Mouse (Mus musculus): ENCODE data around the gene Ahcyl2.
A peak's percentile ranks its signal among the peaks of the same experiment; 100 is the strongest.

Gene Ahcyl2

GRCm38 (mm10) chr6:29767813-29768660 is at the start of gene Ahcyl2:
Gene Ahcyl2 (plus strand): TSS chr6:29768011.
- H3K36me3 ChIP-seq (ENCODE audit: control insufficient read depth, insufficient read depth, low read length, poor library complexity, severe bottlenecking), result no peaks in the 10 kb centered on the region
- DNase-seq (ENCODE audit: low read depth, low spot score), result peak; percentile 98

GRCm38 (mm10) chr6:29718894-29719329 is 48.9 kb upstream of the Ahcyl2 start:
- DNase-seq (ENCODE audit: low read depth, low spot score), result no peak
- Histone ChIP-seq H3K27me3 (ENCODE audit: control insufficient read depth, insufficient read depth, low read length, poor library complexity, severe bottlenecking) (no peaks in the 10 kb centered on the region), H3K36me3 (ENCODE audit: control insufficient read depth, insufficient read depth, low read length, poor library complexity, severe bottlenecking) (no peaks in the 10 kb centered on the region)

More at GRCm38 (mm10) chr6:29767813-29768660, at the start of gene Ahcyl2:
- no peaks in the 10 kb centered on the region for H3K27me3 ChIP-seq (ENCODE audit: control insufficient read depth, insufficient read depth, low read length, poor library complexity, severe bottlenecking)

GRCm38 (mm10) chr6:29721890-29722289 is 45.9 kb upstream of the Ahcyl2 start:
- no peaks in the 10 kb centered on the region for H3K27me3 ChIP-seq (ENCODE audit: control insufficient read depth, insufficient read depth, low read length, poor library complexity, severe bottlenecking)
- no peak for DNase-seq (ENCODE audit: low read depth, low spot score)
- no peaks in the 10 kb centered on the region for H3K36me3 ChIP-seq (ENCODE audit: control insufficient read depth, insufficient read depth, low read length, poor library complexity, severe bottlenecking)

GRCm38 (mm10) chr6:29726576-29727200 is 41.1 kb upstream of the Ahcyl2 start:
- Histone ChIP-seq H3K36me3 (ENCODE audit: control insufficient read depth, insufficient read depth, low read length, poor library complexity, severe bottlenecking) (no peaks in the 10 kb centered on the region), H3K27me3 (ENCODE audit: control insufficient read depth, insufficient read depth, low read length, poor library complexity, severe bottlenecking) (no peaks in the 10 kb centered on the region)
- DNase-seq (ENCODE audit: low read depth, low spot score), result no peak

GRCm38 (mm10) chr6:29728035-29728434 is 39.8 kb upstream of the Ahcyl2 start:
- DNase-seq (ENCODE audit: low read depth, low spot score), result no peak
- Histone ChIP-seq H3K36me3 (ENCODE audit: control insufficient read depth, insufficient read depth, low read length, poor library complexity, severe bottlenecking) (no peaks in the 10 kb centered on the region), H3K27me3 (ENCODE audit: control insufficient read depth, insufficient read depth, low read length, poor library complexity, severe bottlenecking) (no peaks in the 10 kb centered on the region)

- H3K36me3 ChIP-seq (ENCODE audit: control insufficient read depth, insufficient read depth, low read length, poor library complexity, severe bottlenecking), result no peaks in the 10 kb centered on the region
- H3K27me3 ChIP-seq (ENCODE audit: control insufficient read depth, insufficient read depth, low read length, poor library complexity, severe bottlenecking), result no peaks in the 10 kb centered on the region
- no peak for DNase-seq (ENCODE audit: low read depth, low spot score)
These were observed 38.3 kb upstream of the Ahcyl2 start for GRCm38 (mm10) chr6:29729491-29729890.

- Histone ChIP-seq H3K36me3 (ENCODE audit: control insufficient read depth, insufficient read depth, low read length, poor library complexity, severe bottlenecking) (no peaks in the 10 kb centered on the region), H3K27me3 (ENCODE audit: control insufficient read depth, insufficient read depth, low read length, poor library complexity, severe bottlenecking) (peaks cover 2% of the 10 kb centered on the region; the same call in 1 of the 2 replicates)
- no peak for DNase-seq (ENCODE audit: low read depth, low spot score)
These were observed 32.5 kb upstream of the Ahcyl2 start, which contains the start of gene Smo for GRCm38 (mm10) chr6:29735336-29735688. Gene Smo (plus strand): TSS chr6:29735503.

- H3K27me3 ChIP-seq (ENCODE audit: control insufficient read depth, insufficient read depth, low read length, poor library complexity, severe bottlenecking), result peaks cover 2% of the 10 kb centered on the region; the same call in 1 of the 2 replicates
- no peaks in the 10 kb centered on the region for H3K36me3 ChIP-seq (ENCODE audit: control insufficient read depth, insufficient read depth, low read length, poor library complexity, severe bottlenecking)
- DNase-seq (ENCODE audit: low read depth, low spot score), result peak; percentile 12
These were observed 31.9 kb upstream of the Ahcyl2 start for GRCm38 (mm10) chr6:29735689-29736451.

GRCm38 (mm10) chr6:29736610-29737458 is 31.0 kb upstream of the Ahcyl2 start:
- H3K36me3 ChIP-seq (ENCODE audit: control insufficient read depth, insufficient read depth, low read length, poor library complexity, severe bottlenecking), result no peaks in the 10 kb centered on the region
- peaks cover 2% of the 10 kb centered on the region; the same call in 1 of the 2 replicates for H3K27me3 ChIP-seq (ENCODE audit: control insufficient read depth, insufficient read depth, low read length, poor library complexity, severe bottlenecking)
- DNase-seq (ENCODE audit: low read depth, low spot score), result no peak

- no peaks in the 10 kb centered on the region for H3K27me3 ChIP-seq (ENCODE audit: control insufficient read depth, insufficient read depth, low read length, poor library complexity, severe bottlenecking)
- no peak for DNase-seq (ENCODE audit: low read depth, low spot score)
- H3K36me3 ChIP-seq (ENCODE audit: control insufficient read depth, insufficient read depth, low read length, poor library complexity, severe bottlenecking), result no peaks in the 10 kb centered on the region
These were observed 16.2 kb upstream of the Ahcyl2 start for GRCm38 (mm10) chr6:29751466-29752152.

GRCm38 (mm10) chr6:29753336-29753735 is 14.5 kb upstream of the Ahcyl2 start:
- no peak for DNase-seq (ENCODE audit: low read depth, low spot score)
- no peaks in the 10 kb centered on the region for H3K27me3 ChIP-seq (ENCODE audit: control insufficient read depth, insufficient read depth, low read length, poor library complexity, severe bottlenecking)
- no peaks in the 10 kb centered on the region for H3K36me3 ChIP-seq (ENCODE audit: control insufficient read depth, insufficient read depth, low read length, poor library complexity, severe bottlenecking)

- no peaks in the 10 kb centered on the region for H3K36me3 ChIP-seq (ENCODE audit: control insufficient read depth, insufficient read depth, low read length, poor library complexity, severe bottlenecking)
- no peak for DNase-seq (ENCODE audit: low read depth, low spot score)
- no peaks in the 10 kb centered on the region for H3K27me3 ChIP-seq (ENCODE audit: control insufficient read depth, insufficient read depth, low read length, poor library complexity, severe bottlenecking)
These were observed 11.8 kb upstream of the Ahcyl2 start for GRCm38 (mm10) chr6:29756001-29756400.

GRCm38 (mm10) chr6:29756476-29756875 is 11.3 kb upstream of the Ahcyl2 start:
- no peaks in the 10 kb centered on the region for H3K36me3 ChIP-seq (ENCODE audit: control insufficient read depth, insufficient read depth, low read length, poor library complexity, severe bottlenecking)
- DNase-seq (ENCODE audit: low read depth, low spot score), result no peak

More at GRCm38 (mm10) chr6:29756476-29756875, 11.3 kb upstream of the Ahcyl2 start:
- H3K27me3 ChIP-seq (ENCODE audit: control insufficient read depth, insufficient read depth, low read length, poor library complexity, severe bottlenecking), result no peaks in the 10 kb centered on the region

All from splenic B cell, adult 2 months (primary cell).